Mouse (Mus musculus) lung, postnatal 0 days (tissue): ENCODE data around the gene Snrnp25. TPM values are rescaled to one million over a fixed set of nuclear protein-coding genes. Genes with fewer than 3 reads are reported as not detected.

Experiments used
- ATAC-seq: fragments of 200-750 bp; cut with Nextera tagmentation; 2 replicates; pipeline ENCODE4 v1.8.0; 2017; ENCODE audit warnings: moderate library complexity
- DNase-seq: peaks from one replicate; pipeline ENCODE4 v3.0.0-alpha.2; 2016; ENCODE audit warnings: low spot score
- H3K27ac ChIP-seq: fragments of 300-500 bp; sonication (generic); 2 replicates; pipeline ENCODE4 v1.5.1; 2014; ENCODE audit warnings: antibody characterized with exemption, mild to moderate bottlenecking, low read length, mixed read lengths
- H3K27me3 ChIP-seq: fragments of 300-500 bp; sonication (generic); replicated peaks from 2 replicates; pipeline ENCODE4 v1.6.1; 2014; ENCODE audit warnings: low read length, mixed read lengths; ENCODE audit not compliant: insufficient read depth
- H3K36me3 ChIP-seq: fragments of 300-500 bp; sonication (generic); 2 replicates; pipeline ENCODE4 v1.6.1; 2014; ENCODE audit warnings: low read length, mixed read lengths; ENCODE audit not compliant: insufficient read depth
- H3K4me1 ChIP-seq: fragments of 300-500 bp; sonication (generic); 2 replicates; pipeline ENCODE4 v1.6.1; 2014; ENCODE audit warnings: antibody characterized with exemption, low read depth, low read length, mixed read lengths; ENCODE audit not compliant: insufficient read depth
- H3K4me2 ChIP-seq: fragments of 300-500 bp; sonication (generic); replicated peaks from 2 replicates; pipeline ENCODE4 v1.6.1; 2014; ENCODE audit warnings: low read depth, mild to moderate bottlenecking, low read length, moderate library complexity, mixed read lengths
- H3K4me3 ChIP-seq: fragments of 300-500 bp; sonication (generic); 2 replicates; pipeline ENCODE4 v1.5.1; 2014; ENCODE audit warnings: low read depth, low read length
- H3K9ac ChIP-seq: fragments of 300-500 bp; sonication (generic); replicated peaks from 2 replicates; pipeline ENCODE4 v1.6.1; 2014; ENCODE audit warnings: low read depth, mild to moderate bottlenecking
- H3K9me3 ChIP-seq: fragments of 300-500 bp; sonication (generic); 2 replicates; pipeline ENCODE4 v1.6.1; 2016; ENCODE audit warnings: low read length, mixed read lengths
- CTCF ChIP-seq: IDR thresholded peaks from 2 replicates; pipeline ENCODE4 v1.5.1; 2016; ENCODE audit warnings: antibody characterized with exemption, mild to moderate bottlenecking
- EP300 ChIP-seq: IDR thresholded peaks from 2 replicates; pipeline ENCODE4 v1.6.1; 2016; ENCODE audit warnings: antibody characterized with exemption, mild to moderate bottlenecking, control low read depth
- WGBS: fragments of 180-500 bp; shearing (Covaris S2); extraction: QIAGEN DNeasy Blood & Tissue Kit; methylation state at CpG from one replicate; pipeline ENCODE4 v1.1.7; 2014; 5-methylcytosine and 5-hydroxymethylcytosine counted together
- polyA plus RNA-seq: library from polyadenylated mRNA; unstranded; fragments of >200 nt; fragmentation: Nextera tagmentation; extraction: Ambion mirVana; gene quantifications from 2 replicates; pipeline ENCODE4 v1.2.1, GENCODE M21; 2015

The Snrnp25 gene
- polyA plus RNA-seq, 1 experiment from 2014 or later = 18.9 TPM

GRCm38 (mm10) chr11:32186031-32186430 lies 19.2 kb upstream of the Snrnp25 start:
- Histone ChIP-seq H3K9me3 (no peaks in the 10 kb centered on the region), H3K27ac (no peak overlapping the region), H3K27me3 (no peaks in the 10 kb centered on the region), H3K4me2 (no peak overlapping the region), H3K9ac (no peak overlapping the region), H3K4me1 (no peaks in the 10 kb centered on the region), H3K4me3 (no peak overlapping the region), H3K36me3 (no peaks in the 10 kb centered on the region)
- TF ChIP-seq EP300 = no peak
- TF ChIP-seq CTCF = no peak
- no peak for ATAC-seq
- no peak for DNase-seq
- 67% methylated on average over 3 of the region's 3 CpGs for WGBS

- no peaks in the 10 kb centered on the region for H3K27me3 ChIP-seq
- no peak overlapping the region for H3K27ac ChIP-seq
- H3K4me2 ChIP-seq = no peak overlapping the region
- H3K4me3 ChIP-seq = no peak overlapping the region
- no peak overlapping the region for H3K9ac ChIP-seq
- H3K36me3 ChIP-seq = no peaks in the 10 kb centered on the region
- TF ChIP-seq EP300 = no peak
- peak; percentile 30 for TF ChIP-seq CTCF
- no peaks in the 10 kb centered on the region for H3K9me3 ChIP-seq
- no peaks in the 10 kb centered on the region for H3K4me1 ChIP-seq
- 84% methylated on average over 4 of the region's 4 CpGs for WGBS
- ATAC-seq (no peak), DNase-seq (no peak)
These were observed 18.0 kb upstream of the Snrnp25 start for GRCm38 (mm10) chr11:32187256-32187655.

- Histone ChIP-seq H3K36me3 (no peaks in the 10 kb centered on the region), H3K4me3 (no peak overlapping the region), H3K9ac (no peak overlapping the region), H3K9me3 (no peaks in the 10 kb centered on the region), H3K4me1 (no peaks in the 10 kb centered on the region), H3K27me3 (no peaks in the 10 kb centered on the region), H3K27ac (no peak overlapping the region), H3K4me2 (no peak overlapping the region)
- TF ChIP-seq CTCF (no peak), EP300 (no peak)
- ATAC-seq = no peak
- WGBS = 79% methylated on average over 12 of the region's 12 CpGs
- DNase-seq = no peak
These were observed 16.3 kb upstream of the Snrnp25 start for GRCm38 (mm10) chr11:32188881-32189280.

- Histone ChIP-seq H3K4me3 (no peak overlapping the region), H3K27ac (no peak overlapping the region), H3K9ac (no peak overlapping the region), H3K4me1 (no peaks in the 10 kb centered on the region), H3K9me3 (no peaks in the 10 kb centered on the region), H3K27me3 (no peaks in the 10 kb centered on the region), H3K36me3 (no peaks in the 10 kb centered on the region), H3K4me2 (no peak overlapping the region)
- ATAC-seq = no peak
- no peak for DNase-seq
- 68% methylated on average over 5 of the region's 5 CpGs for WGBS
- TF ChIP-seq CTCF (no peak), EP300 (no peak)
These were observed 15.8 kb upstream of the Snrnp25 start for GRCm38 (mm10) chr11:32189434-32189833.

- Histone ChIP-seq H3K9ac (no peak overlapping the region), H3K4me2 (no peak overlapping the region), H3K27me3 (no peaks in the 10 kb centered on the region), H3K27ac (no peak overlapping the region), H3K36me3 (no peaks in the 10 kb centered on the region), H3K9me3 (no peaks in the 10 kb centered on the region), H3K4me1 (no peaks in the 10 kb centered on the region), H3K4me3 (no peak overlapping the region)
- TF ChIP-seq CTCF (no peak), EP300 (no peak)
- ATAC-seq = peak; percentile 33
- 73% methylated on average over 9 of the region's 9 CpGs for WGBS
- DNase-seq = peak; percentile 32
These were observed 15.1 kb upstream of the Snrnp25 start for GRCm38 (mm10) chr11:32190119-32190518.

GRCm38 (mm10) chr11:32190603-32191110 lies 14.6 kb upstream of the Snrnp25 start:
- no peaks in the 10 kb centered on the region for H3K27me3 ChIP-seq
- WGBS = 66% methylated on average over 13 of the region's 13 CpGs
- no peaks in the 10 kb centered on the region for H3K9me3 ChIP-seq
- no peak overlapping the region for H3K4me3 ChIP-seq
- no peak overlapping the region for H3K9ac ChIP-seq
- ATAC-seq = no peak
- H3K36me3 ChIP-seq = no peaks in the 10 kb centered on the region
- H3K4me1 ChIP-seq = no peaks in the 10 kb centered on the region
- no peak overlapping the region for H3K4me2 ChIP-seq
- no peak for DNase-seq
- no peak overlapping the region for H3K27ac ChIP-seq
- TF ChIP-seq CTCF (no peak), EP300 (no peak)

- Histone ChIP-seq H3K4me3 (no peak overlapping the region), H3K4me1 (no peaks in the 10 kb centered on the region), H3K36me3 (no peaks in the 10 kb centered on the region), H3K27me3 (no peaks in the 10 kb centered on the region), H3K9ac (no peak overlapping the region), H3K27ac (no peak overlapping the region), H3K4me2 (no peak overlapping the region), H3K9me3 (no peaks in the 10 kb centered on the region)
- TF ChIP-seq CTCF = no peak
- TF ChIP-seq EP300 = no peak
- DNase-seq (no peak), ATAC-seq (no peak)
- WGBS = 87% methylated on average over 9 of the region's 10 CpGs
These were observed 12.1 kb upstream of the Snrnp25 start for GRCm38 (mm10) chr11:32193156-32193555.
